Mouse (Mus musculus): ENCODE data around the gene Tle1. TPM values are rescaled to one million over a fixed set of nuclear protein-coding genes. Genes with fewer than 3 reads are reported as not detected.
A peak's percentile ranks its signal among the peaks of the same experiment; 100 is the strongest.

The Tle1 gene
- polyA plus RNA-seq, 1 experiment from 2014 or later: 31.4 TPM

DNA sequence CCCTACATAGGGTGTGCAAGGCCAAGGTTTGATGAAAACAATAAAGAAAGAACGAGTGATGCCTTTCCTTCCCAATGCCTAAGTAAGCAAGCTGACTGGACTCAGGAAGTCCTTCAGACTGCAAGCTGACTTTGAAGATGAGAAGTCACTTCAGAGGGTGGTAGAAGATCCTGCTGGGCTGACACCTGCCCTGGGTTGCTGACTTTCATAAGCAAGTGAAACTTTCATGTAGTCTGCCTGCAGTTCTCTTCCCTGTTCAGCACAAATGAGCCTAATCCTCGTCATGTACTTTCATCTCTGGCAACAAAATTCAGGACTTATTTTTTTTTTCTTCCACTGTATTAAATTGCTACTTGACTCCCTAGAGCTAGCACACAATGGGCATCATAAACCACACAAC is 73.1 kb downstream of the Tle1 start:
- H3K27ac ChIP-seq (replicated peaks; ENCODE audit: low read depth, low read length): no peak overlapping the region
- H3K27me3 ChIP-seq (ENCODE audit: control insufficient read depth, insufficient read depth, low read length): no peaks in the 10 kb centered on the region
- no peak overlapping the region for H3K4me2 ChIP-seq (ENCODE audit: low read depth, severe bottlenecking)
- no peak overlapping the region for H3K9ac ChIP-seq (ENCODE audit: low read length)
- peaks cover 7% of the 10 kb centered on the region for H3K36me3 ChIP-seq (ENCODE audit: control insufficient read depth, insufficient read depth, low read length)
- DNase-seq (ENCODE audit: low spot score): no peak
- WGBS: 66% methylated on average over 2 of the region's 2 CpGs
- ATAC-seq (ENCODE audit: insufficient number of reproducible peaks, low FRiP score, low TSS enrichment, low read depth): no peak
- no peaks in the 10 kb centered on the region for H3K9me3 ChIP-seq (ENCODE audit: control insufficient read depth, low read length)
- H3K4me3 ChIP-seq (ENCODE audit: low read depth, low read length): no peak overlapping the region
- H3K4me1 ChIP-seq (ENCODE audit: control insufficient read depth, insufficient read depth, low read length): no peaks in the 10 kb centered on the region

DNA sequence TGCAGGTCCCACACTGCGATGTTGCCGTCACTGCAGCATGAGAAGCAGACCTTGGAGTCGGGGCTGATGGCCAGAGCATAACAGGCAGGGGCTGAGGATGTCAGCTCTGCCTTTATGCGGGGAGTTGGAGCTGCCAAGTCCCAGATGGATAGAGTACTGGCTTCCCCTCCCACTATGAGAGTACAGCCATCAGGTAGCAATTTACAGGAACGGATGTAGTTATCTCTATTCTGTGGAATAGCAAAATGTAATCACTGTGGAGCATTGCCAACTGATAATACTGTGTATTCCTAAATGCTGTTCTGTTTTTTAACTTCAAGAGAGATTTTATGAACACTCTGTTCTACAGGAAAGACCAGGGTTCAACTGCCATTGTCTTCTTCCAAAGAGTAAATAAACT is 75.9 kb downstream of the Tle1 start:
- no peak for ATAC-seq (ENCODE audit: insufficient number of reproducible peaks, low FRiP score, low TSS enrichment, low read depth)
- Histone ChIP-seq H3K4me1 (ENCODE audit: control insufficient read depth, insufficient read depth, low read length) (no peaks in the 10 kb centered on the region), H3K36me3 (ENCODE audit: control insufficient read depth, insufficient read depth, low read length) (peaks cover 9% of the 10 kb centered on the region), H3K9me3 (ENCODE audit: control insufficient read depth, low read length) (no peaks in the 10 kb centered on the region), H3K27ac (replicated peaks; ENCODE audit: low read depth, low read length) (no peak overlapping the region), H3K9ac (ENCODE audit: low read length) (no peak overlapping the region), H3K4me3 (ENCODE audit: low read depth, low read length) (no peak overlapping the region), H3K4me2 (ENCODE audit: low read depth, severe bottlenecking) (no peak overlapping the region), H3K27me3 (ENCODE audit: control insufficient read depth, insufficient read depth, low read length) (no peaks in the 10 kb centered on the region)
- WGBS: 93% methylated on average over 5 of the region's 5 CpGs
- no peak for DNase-seq (ENCODE audit: low spot score)

DNA sequence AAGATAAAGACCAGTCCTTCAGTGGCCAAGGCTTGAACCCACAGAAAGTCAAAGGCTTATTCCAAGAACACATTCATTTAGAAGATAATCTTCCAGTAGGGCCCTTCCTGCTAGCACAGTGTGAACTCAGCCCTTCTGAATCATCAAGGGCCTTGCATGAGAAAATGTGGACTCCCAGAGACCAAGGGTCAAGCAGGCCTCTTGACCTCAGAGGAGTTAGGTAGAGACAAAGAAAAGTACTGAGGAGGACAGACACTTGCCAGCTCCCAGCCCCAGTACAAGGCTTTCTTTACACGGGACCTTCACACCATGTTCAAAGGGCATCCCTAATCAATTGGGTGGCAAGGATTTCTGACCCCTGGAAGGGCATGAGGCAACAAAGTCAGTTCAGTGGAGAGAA is 77.9 kb downstream of the Tle1 start:
- Histone ChIP-seq H3K36me3 (ENCODE audit: control insufficient read depth, insufficient read depth, low read length) (peaks cover 12% of the 10 kb centered on the region), H3K9ac (ENCODE audit: low read length) (no peak overlapping the region), H3K4me3 (ENCODE audit: low read depth, low read length) (no peak overlapping the region), H3K4me1 (ENCODE audit: control insufficient read depth, insufficient read depth, low read length) (no peaks in the 10 kb centered on the region), H3K4me2 (ENCODE audit: low read depth, severe bottlenecking) (no peak overlapping the region), H3K9me3 (ENCODE audit: control insufficient read depth, low read length) (no peaks in the 10 kb centered on the region), H3K27ac (replicated peaks; ENCODE audit: low read depth, low read length) (no peak overlapping the region), H3K27me3 (ENCODE audit: control insufficient read depth, insufficient read depth, low read length) (no peaks in the 10 kb centered on the region)
- no peak for DNase-seq (ENCODE audit: low spot score)
- no peak for ATAC-seq (ENCODE audit: insufficient number of reproducible peaks, low FRiP score, low TSS enrichment, low read depth)
- WGBS: 30% methylated on average over 1 of the region's 1 CpGs

DNA sequence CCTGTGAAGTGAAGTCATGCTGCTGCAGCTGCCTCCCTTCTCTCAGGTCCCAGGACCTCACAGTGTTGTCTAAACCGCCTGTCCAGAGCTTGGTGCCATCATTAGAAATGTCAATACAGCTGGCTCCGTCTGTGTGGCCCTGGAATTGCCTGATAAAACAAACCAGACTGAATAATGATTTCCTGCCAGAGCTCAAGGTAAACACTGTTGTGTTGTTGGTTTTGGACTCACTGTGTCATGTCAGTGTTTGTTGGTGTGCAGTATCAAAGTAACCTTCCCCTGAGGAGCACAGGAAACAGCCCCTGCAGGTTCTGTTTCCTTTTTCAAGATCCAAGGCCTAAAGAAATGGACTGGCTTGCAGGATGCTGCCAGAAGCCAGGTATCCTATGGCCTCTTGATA is 78.4 kb downstream of the Tle1 start:
- H3K27me3 ChIP-seq (ENCODE audit: control insufficient read depth, insufficient read depth, low read length): no peaks in the 10 kb centered on the region
- DNase-seq (ENCODE audit: low spot score) (no peak), ATAC-seq (ENCODE audit: insufficient number of reproducible peaks, low FRiP score, low TSS enrichment, low read depth) (no peak)
- peaks cover 12% of the 10 kb centered on the region for H3K36me3 ChIP-seq (ENCODE audit: control insufficient read depth, insufficient read depth, low read length)
- no peak overlapping the region for H3K4me3 ChIP-seq (ENCODE audit: low read depth, low read length)
- H3K9me3 ChIP-seq (ENCODE audit: control insufficient read depth, low read length): no peaks in the 10 kb centered on the region
- no peaks in the 10 kb centered on the region for H3K4me1 ChIP-seq (ENCODE audit: control insufficient read depth, insufficient read depth, low read length)
- WGBS: 65% methylated on average over 2 of the region's 2 CpGs
- no peak overlapping the region for H3K27ac ChIP-seq (replicated peaks; ENCODE audit: low read depth, low read length)
- H3K9ac ChIP-seq (ENCODE audit: low read length): no peak overlapping the region
- no peak overlapping the region for H3K4me2 ChIP-seq (ENCODE audit: low read depth, severe bottlenecking)

DNA sequence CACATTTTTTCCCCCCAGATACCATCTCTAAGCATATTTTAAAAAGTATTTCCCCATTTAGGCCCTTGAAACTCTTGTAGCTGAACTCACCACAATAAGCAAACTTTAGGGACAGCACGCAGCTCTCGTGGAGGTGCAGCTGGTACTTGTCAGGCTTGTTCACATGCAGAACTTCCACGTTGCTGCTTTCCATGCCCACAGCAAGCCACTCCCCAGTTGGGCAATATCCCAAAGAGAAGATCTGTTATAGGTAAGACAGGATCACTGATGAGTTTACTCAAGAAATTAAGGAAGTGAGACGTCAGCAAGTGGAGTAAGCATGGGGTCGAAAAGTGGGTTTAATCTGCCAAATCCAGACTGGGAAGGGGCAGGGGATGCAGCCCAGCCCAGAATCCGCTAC is 80.7 kb downstream of the Tle1 start:
- H3K27ac ChIP-seq (replicated peaks; ENCODE audit: low read depth, low read length): no peak overlapping the region
- H3K36me3 ChIP-seq (ENCODE audit: control insufficient read depth, insufficient read depth, low read length): peaks cover 7% of the 10 kb centered on the region
- WGBS: 91% methylated on average over 6 of the region's 6 CpGs
- H3K9ac ChIP-seq (ENCODE audit: low read length): no peak overlapping the region
- H3K4me2 ChIP-seq (ENCODE audit: low read depth, severe bottlenecking): no peak overlapping the region
- H3K9me3 ChIP-seq (ENCODE audit: control insufficient read depth, low read length): no peaks in the 10 kb centered on the region
- DNase-seq (ENCODE audit: low spot score) (no peak), ATAC-seq (ENCODE audit: insufficient number of reproducible peaks, low FRiP score, low TSS enrichment, low read depth) (no peak)
- no peaks in the 10 kb centered on the region for H3K4me1 ChIP-seq (ENCODE audit: control insufficient read depth, insufficient read depth, low read length)
- no peak overlapping the region for H3K4me3 ChIP-seq (ENCODE audit: low read depth, low read length)
- H3K27me3 ChIP-seq (ENCODE audit: control insufficient read depth, insufficient read depth, low read length): no peaks in the 10 kb centered on the region

DNA sequence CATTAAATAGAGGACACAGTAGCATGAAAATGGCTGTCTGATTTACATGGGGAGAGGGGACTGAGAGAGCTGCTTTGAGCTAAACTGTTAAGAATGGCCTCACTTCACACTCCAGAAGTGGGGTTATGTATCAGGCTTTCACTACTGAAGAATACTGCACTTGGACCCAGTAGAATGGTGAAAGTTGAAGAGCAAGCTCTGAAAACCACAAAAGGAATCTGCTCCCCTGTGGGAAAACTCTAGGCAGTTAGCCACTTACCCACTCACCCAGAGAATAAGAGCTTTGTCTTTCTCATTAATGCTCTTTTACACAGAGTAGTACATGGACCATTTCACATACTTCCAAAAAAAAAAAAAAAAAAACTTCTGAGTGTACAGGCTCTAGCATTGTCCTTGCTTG is 95.0 kb downstream of the Tle1 start:
- DNase-seq (ENCODE audit: low spot score) (no peak), ATAC-seq (ENCODE audit: insufficient number of reproducible peaks, low FRiP score, low TSS enrichment, low read depth) (no peak)
- no peaks in the 10 kb centered on the region for H3K27me3 ChIP-seq (ENCODE audit: control insufficient read depth, insufficient read depth, low read length)
- H3K9ac ChIP-seq (ENCODE audit: low read length): no peak overlapping the region
- H3K27ac ChIP-seq (replicated peaks; ENCODE audit: low read depth, low read length): no peak overlapping the region
- no peaks in the 10 kb centered on the region for H3K36me3 ChIP-seq (ENCODE audit: control insufficient read depth, insufficient read depth, low read length)
- H3K4me2 ChIP-seq (ENCODE audit: low read depth, severe bottlenecking): no peak overlapping the region
- H3K9me3 ChIP-seq (ENCODE audit: control insufficient read depth, low read length): no peaks in the 10 kb centered on the region
- H3K4me3 ChIP-seq (ENCODE audit: low read depth, low read length): no peak overlapping the region
- H3K4me1 ChIP-seq (ENCODE audit: control insufficient read depth, insufficient read depth, low read length): no peaks in the 10 kb centered on the region

DNA sequence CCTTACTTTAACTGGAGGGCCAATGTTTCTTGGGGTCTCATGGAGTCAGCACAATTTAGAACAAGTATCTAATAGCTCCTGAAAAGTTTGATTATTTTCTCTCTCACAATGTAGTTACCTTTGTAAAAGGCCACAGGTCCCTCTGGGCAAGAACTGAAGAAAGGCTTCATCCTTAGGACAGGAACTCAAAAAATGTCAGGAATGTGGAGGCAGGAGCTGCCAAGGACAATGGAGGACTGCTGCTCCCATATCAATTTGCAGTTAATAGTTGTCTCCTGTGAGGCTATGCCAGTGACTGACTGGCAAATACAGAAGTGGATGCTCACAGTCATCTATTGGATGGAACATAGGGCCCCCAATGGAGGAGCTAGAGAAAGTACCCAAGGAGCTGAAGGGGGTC is 96.5 kb downstream of the Tle1 start:
- Histone ChIP-seq H3K9ac (ENCODE audit: low read length) (no peak overlapping the region), H3K4me2 (ENCODE audit: low read depth, severe bottlenecking) (no peak overlapping the region), H3K27me3 (ENCODE audit: control insufficient read depth, insufficient read depth, low read length) (no peaks in the 10 kb centered on the region), H3K27ac (replicated peaks; ENCODE audit: low read depth, low read length) (no peak overlapping the region), H3K36me3 (ENCODE audit: control insufficient read depth, insufficient read depth, low read length) (no peaks in the 10 kb centered on the region), H3K4me1 (ENCODE audit: control insufficient read depth, insufficient read depth, low read length) (no peaks in the 10 kb centered on the region), H3K4me3 (ENCODE audit: low read depth, low read length) (no peak overlapping the region), H3K9me3 (ENCODE audit: control insufficient read depth, low read length) (no peaks in the 10 kb centered on the region)
- no peak for ATAC-seq (ENCODE audit: insufficient number of reproducible peaks, low FRiP score, low TSS enrichment, low read depth)
- no peak for DNase-seq (ENCODE audit: low spot score)

DNA sequence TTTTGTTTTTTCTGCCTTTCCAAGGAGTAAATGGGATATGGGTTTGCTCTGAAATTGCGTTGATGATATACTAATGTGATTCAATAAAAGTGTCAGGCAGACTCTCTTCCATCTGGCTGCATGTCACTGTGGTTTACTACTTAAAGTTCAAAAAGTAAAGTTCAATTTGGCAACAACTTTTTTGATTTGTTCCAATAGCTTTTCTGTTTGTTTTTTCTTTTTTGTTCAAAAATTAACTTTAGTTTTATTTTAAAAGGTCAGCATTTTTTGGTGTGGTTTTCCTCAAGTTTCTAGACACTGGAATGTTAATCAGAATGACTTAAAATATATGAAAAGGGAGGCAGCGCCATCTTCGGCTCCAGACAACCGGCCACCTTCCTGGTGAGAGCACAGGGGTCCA is 112.9 kb downstream of the Tle1 start:
- Histone ChIP-seq H3K27me3 (ENCODE audit: control insufficient read depth, insufficient read depth, low read length) (no peaks in the 10 kb centered on the region), H3K4me3 (ENCODE audit: low read depth, low read length) (no peak overlapping the region), H3K9ac (ENCODE audit: low read length) (no peak overlapping the region), H3K4me1 (ENCODE audit: control insufficient read depth, insufficient read depth, low read length) (no peaks in the 10 kb centered on the region), H3K4me2 (ENCODE audit: low read depth, severe bottlenecking) (no peak overlapping the region), H3K36me3 (ENCODE audit: control insufficient read depth, insufficient read depth, low read length) (no peaks in the 10 kb centered on the region), H3K27ac (replicated peaks; ENCODE audit: low read depth, low read length) (no peak overlapping the region), H3K9me3 (ENCODE audit: control insufficient read depth, low read length) (no peaks in the 10 kb centered on the region)
- 88% methylated on average over 4 of the region's 4 CpGs for WGBS
- ATAC-seq (ENCODE audit: insufficient number of reproducible peaks, low FRiP score, low TSS enrichment, low read depth) (no peak), DNase-seq (ENCODE audit: low spot score) (no peak)

DNA sequence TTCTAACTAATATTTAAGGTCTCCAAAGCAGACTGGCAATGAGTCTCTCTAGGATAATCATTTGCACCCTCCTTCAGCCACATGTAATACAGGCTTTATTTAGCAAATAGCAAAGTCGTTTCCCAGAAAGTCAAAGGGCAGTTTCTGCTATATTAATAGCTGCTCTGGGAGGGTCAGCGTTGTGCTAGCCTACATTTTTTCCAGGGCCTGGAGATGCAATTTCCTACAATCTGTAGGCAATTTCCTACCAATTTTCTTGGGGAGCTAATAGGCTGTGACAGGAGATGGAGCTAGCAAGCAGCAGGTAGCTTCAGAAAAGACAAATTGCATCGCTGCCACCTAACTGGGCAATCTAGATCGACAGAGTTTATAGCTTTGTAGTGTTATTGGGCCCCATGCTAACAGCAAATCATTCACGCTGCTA is 131.6 kb downstream of the Tle1 start:
- peak; percentile 70; the same call in 1 of the 2 replicates for ATAC-seq (ENCODE audit: insufficient number of reproducible peaks, low FRiP score, low TSS enrichment, low read depth)
- no peak overlapping the region for H3K4me3 ChIP-seq (ENCODE audit: low read depth, low read length)
- no peak overlapping the region for H3K27ac ChIP-seq (replicated peaks; ENCODE audit: low read depth, low read length)
- 8% methylated on average over 5 of the region's 5 CpGs for WGBS
- H3K9me3 ChIP-seq (ENCODE audit: control insufficient read depth, low read length): no peaks in the 10 kb centered on the region
- no peak overlapping the region for H3K4me2 ChIP-seq (ENCODE audit: low read depth, severe bottlenecking)
- no peaks in the 10 kb centered on the region for H3K36me3 ChIP-seq (ENCODE audit: control insufficient read depth, insufficient read depth, low read length)
- H3K27me3 ChIP-seq (ENCODE audit: control insufficient read depth, insufficient read depth, low read length): no peaks in the 10 kb centered on the region
- H3K4me1 ChIP-seq (ENCODE audit: control insufficient read depth, insufficient read depth, low read length): 0 out of 2 replicates have a peak, but pooled peaks cover 3% of the 10 kb centered on the region
- DNase-seq (ENCODE audit: low spot score): peak; percentile 33
- H3K9ac ChIP-seq (ENCODE audit: low read length): no peak overlapping the region
